Mouse (Mus musculus): Measurements from ENCODE around the gene Ttc7b.

DNA sequence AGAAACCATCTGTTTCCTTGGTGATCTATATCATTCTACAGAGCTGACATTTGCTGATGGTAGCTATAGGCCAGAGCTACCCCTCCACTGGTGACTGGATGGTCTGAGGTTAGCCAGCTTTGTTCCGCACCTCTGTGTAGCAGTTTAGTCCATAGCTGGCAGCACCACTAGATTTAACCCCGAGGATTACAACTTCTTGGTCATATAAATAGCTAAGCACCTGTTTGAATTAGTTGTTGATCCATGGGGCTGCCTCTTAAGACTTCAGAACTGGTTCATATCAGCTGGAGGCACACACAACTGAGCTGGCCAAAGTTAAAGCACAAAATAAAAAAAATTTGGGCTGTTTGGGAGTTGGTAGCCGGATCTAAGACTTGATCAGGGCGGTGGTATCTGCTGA lies 12.6 kb upstream of the Ttc7b start:
- TF ChIP-seq CTCF (IDR thresholded peaks at IDR 0.05; ENCODE audit: borderline replicate concordance, insufficient read depth, low read depth, low read length) = no peak
- TF ChIP-seq POLR2A (IDR thresholded peaks at IDR 0.05; ENCODE audit: borderline replicate concordance, insufficient read depth, low read length) = no peak

Measured in cerebellum, adult 2 months (tissue).